Mouse (Mus musculus): ENCODE results near the gene Gm43951.

Gene Gm43951

GRCm38 (mm10) chr11:72206341-72207203 is at the start of gene Gm43951:
TSS of gene Gm43951 (minus strand) at chr11:72206840.
- no peak for DNase-seq (ENCODE audit: low read depth, low spot score)

- no peak for DNase-seq (ENCODE audit: low read depth, low spot score)
Measured at GRCm38 (mm10) chr11:72256441-72256840, 49.8 kb upstream of the Gm43951 start.

- no peak for DNase-seq (ENCODE audit: low read depth, low spot score)
Measured at GRCm38 (mm10) chr11:72255629-72256028, 49.0 kb upstream of the Gm43951 start.

GRCm38 (mm10) chr11:72245196-72245753 is 38.6 kb upstream of the Gm43951 start:
- DNase-seq (ENCODE audit: low read depth, low spot score) = no peak

GRCm38 (mm10) chr11:72240062-72240860 is 33.6 kb upstream of the Gm43951 start:
- no peak for DNase-seq (ENCODE audit: low read depth, low spot score)

GRCm38 (mm10) chr11:72234013-72234412 is 27.4 kb upstream of the Gm43951 start:
- no peak for DNase-seq (ENCODE audit: low read depth, low spot score)

GRCm38 (mm10) chr11:72232991-72233390 is 26.4 kb upstream of the Gm43951 start:
- no peak for DNase-seq (ENCODE audit: low read depth, low spot score)

- peak; percentile 31 for DNase-seq (ENCODE audit: low read depth, low spot score)
Measured at GRCm38 (mm10) chr11:72232068-72232467, 25.4 kb upstream of the Gm43951 start.

GRCm38 (mm10) chr11:72228513-72228912 is 21.9 kb upstream of the Gm43951 start:
- no peak for DNase-seq (ENCODE audit: low read depth, low spot score)

GRCm38 (mm10) chr11:72226901-72227300 is 20.3 kb upstream of the Gm43951 start:
- DNase-seq (ENCODE audit: low read depth, low spot score) = no peak

GRCm38 (mm10) chr11:72226020-72226791 is 19.6 kb upstream of the Gm43951 start:
- DNase-seq (ENCODE audit: low read depth, low spot score) = no peak

GRCm38 (mm10) chr11:72224865-72225264 is 18.2 kb upstream of the Gm43951 start:
- DNase-seq (ENCODE audit: low read depth, low spot score) = peak; percentile 47

GRCm38 (mm10) chr11:72223414-72223813 is 16.8 kb upstream of the Gm43951 start:
- DNase-seq (ENCODE audit: low read depth, low spot score) = no peak

- peak; percentile 52 for DNase-seq (ENCODE audit: low read depth, low spot score)
Measured at GRCm38 (mm10) chr11:72221278-72221677, 14.6 kb upstream of the Gm43951 start.

GRCm38 (mm10) chr11:72217116-72217515 is 10.5 kb upstream of the Gm43951 start:
- DNase-seq (ENCODE audit: low read depth, low spot score) = no peak

GRCm38 (mm10) chr11:72215410-72215797 is 8.8 kb upstream of the Gm43951 start, which contains the start of gene Med31:
TSS of gene Med31 (minus strand) at chr11:72215592.
- no peak for DNase-seq (ENCODE audit: low read depth, low spot score)

GRCm38 (mm10) chr11:72214591-72215409 is 8.2 kb upstream of the Gm43951 start:
- peak; percentile 97 for DNase-seq (ENCODE audit: low read depth, low spot score)

GRCm38 (mm10) chr11:72207834-72208377 is 1.3 kb upstream of the Gm43951 start:
- DNase-seq (ENCODE audit: low read depth, low spot score) = no peak

GRCm38 (mm10) chr11:72207204-72207833 is 679 bp upstream of the Gm43951 start, which contains the start of the genes 4933427D14Rik and Txndc17:
TSS of gene 4933427D14Rik (minus strand) at chr11:72207459.
TSS of gene Txndc17 (plus strand) at chr11:72207547.
- peak; percentile 93 for DNase-seq (ENCODE audit: low read depth, low spot score)

GRCm38 (mm10) chr11:72205256-72205655 is 1.4 kb downstream of the Gm43951 start:
- no peak for DNase-seq (ENCODE audit: low read depth, low spot score)

Data from WW6 (cell line).